Mouse (Mus musculus) hindbrain, embryonic 16.5 days (tissue): ENCODE data around the gene Slc9a9. TPM values are rescaled to one million over a fixed set of nuclear protein-coding genes. Genes with fewer than 3 reads are reported as not detected.

Source experiments
- ATAC-seq: fragments of 200-750 bp; cut with Nextera tagmentation; 2 replicates; pipeline ENCODE4 v1.8.0; 2017; ENCODE audit warnings: moderate TSS enrichment, moderate library complexity
- H3K27ac ChIP-seq: fragments of 300-500 bp; sonication (generic); 2 replicates; pipeline ENCODE4 v1.5.1; 2014; ENCODE audit warnings: low read depth, mild to moderate bottlenecking, control low read depth, low read length, moderate library complexity
- H3K27me3 ChIP-seq: fragments of 300-500 bp; sonication (generic); replicated peaks from 2 replicates; pipeline ENCODE4 v1.6.1; 2014; ENCODE audit warnings: low read length; ENCODE audit not compliant: control insufficient read depth, insufficient read depth
- H3K36me3 ChIP-seq: fragments of 300-500 bp; sonication (generic); 2 replicates; pipeline ENCODE4 v1.6.1; 2014; ENCODE audit warnings: mild to moderate bottlenecking, low read length, moderate library complexity, mixed read lengths; ENCODE audit not compliant: control insufficient read depth, insufficient read depth
- H3K4me1 ChIP-seq: fragments of 300-500 bp; sonication (generic); 2 replicates; pipeline ENCODE4 v1.6.1; 2014; ENCODE audit warnings: low read depth, low read length; ENCODE audit not compliant: control insufficient read depth, insufficient read depth
- H3K4me2 ChIP-seq: fragments of 300-500 bp; sonication (generic); 2 replicates; pipeline ENCODE4 v1.6.1; 2014; ENCODE audit warnings: mild to moderate bottlenecking, low read length, control low read depth, moderate library complexity
- H3K4me3 ChIP-seq: fragments of 300-500 bp; sonication (generic); 2 replicates; pipeline ENCODE4 v1.5.1; 2014; ENCODE audit warnings: mild to moderate bottlenecking, low read length, control low read depth, moderate library complexity
- H3K9ac ChIP-seq: fragments of 300-500 bp; sonication (generic); 2 replicates; pipeline ENCODE4 v1.6.1; 2014; ENCODE audit warnings: low read depth, mild to moderate bottlenecking, control low read depth, low read length, moderate library complexity
- H3K9me3 ChIP-seq: fragments of 300-500 bp; sonication (generic); 2 replicates; pipeline ENCODE4 v1.6.1; 2014; ENCODE audit warnings: mild to moderate bottlenecking, low read length, moderate library complexity; ENCODE audit not compliant: control insufficient read depth
- WGBS: fragments of 180-500 bp; shearing (Covaris S2); extraction: QIAGEN DNeasy Blood & Tissue Kit; methylation state at CpG from one replicate; pipeline ENCODE4 v1.1.7; 2014; 5-methylcytosine and 5-hydroxymethylcytosine counted together
- polyA plus RNA-seq: library from polyadenylated mRNA; unstranded; fragments of >200 nt; fragmentation: Nextera tagmentation; extraction: Ambion mirVana; gene quantifications from 2 replicates; pipeline ENCODE4 v1.2.1, GENCODE M21; 2015

Slc9a9 gene
- polyA plus RNA-seq, 1 experiment from 2014 or later = 6.9 TPM

- 0 out of 2 replicates have a peak, but pooled peaks have one; percentile 18 for ATAC-seq
- H3K4me2 ChIP-seq = no peak overlapping the region
- H3K4me3 ChIP-seq = no peak overlapping the region
- WGBS = 80% methylated on average over 2 of the region's 2 CpGs
- no peaks in the 10 kb centered on the region for H3K27me3 ChIP-seq
- H3K27ac ChIP-seq = no peak overlapping the region
- H3K9me3 ChIP-seq = no peaks in the 10 kb centered on the region
- no peak overlapping the region for H3K9ac ChIP-seq
- H3K36me3 ChIP-seq = no peaks in the 10 kb centered on the region
- no peaks in the 10 kb centered on the region; the same call in 1 of the 2 replicates for H3K4me1 ChIP-seq
Observed at GRCm38 (mm10) chr9:94705758-94706026, 36.0 kb downstream of the Slc9a9 start.

GRCm38 (mm10) chr9:94712084-94712483 lies 42.4 kb downstream of the Slc9a9 start:
- no peak overlapping the region for H3K9ac ChIP-seq
- no peaks in the 10 kb centered on the region for H3K36me3 ChIP-seq
- 90% methylated on average over 5 of the region's 5 CpGs for WGBS
- no peak overlapping the region for H3K27ac ChIP-seq
- H3K4me1 ChIP-seq = no peaks in the 10 kb centered on the region
- no peak overlapping the region for H3K4me3 ChIP-seq
- H3K4me2 ChIP-seq = no peak overlapping the region
- H3K27me3 ChIP-seq = no peaks in the 10 kb centered on the region
- no peaks in the 10 kb centered on the region for H3K9me3 ChIP-seq
- ATAC-seq = no peak

GRCm38 (mm10) chr9:94716695-94717094 lies 47.0 kb downstream of the Slc9a9 start:
- ATAC-seq = no peak
- no peaks in the 10 kb centered on the region for H3K9me3 ChIP-seq
- H3K27me3 ChIP-seq = no peaks in the 10 kb centered on the region
- H3K9ac ChIP-seq = no peak overlapping the region
- 86% methylated on average over 2 of the region's 2 CpGs for WGBS
- no peak overlapping the region for H3K4me2 ChIP-seq
- no peaks in the 10 kb centered on the region for H3K36me3 ChIP-seq
- no peak overlapping the region for H3K27ac ChIP-seq
- H3K4me1 ChIP-seq = no peaks in the 10 kb centered on the region
- no peak overlapping the region for H3K4me3 ChIP-seq

GRCm38 (mm10) chr9:94723631-94724030 lies 53.9 kb downstream of the Slc9a9 start:
- no peak overlapping the region for H3K27ac ChIP-seq
- 48% methylated on average over 2 of the region's 2 CpGs for WGBS
- no peaks in the 10 kb centered on the region for H3K36me3 ChIP-seq
- H3K9ac ChIP-seq = no peak overlapping the region
- peaks cover 3% of the 10 kb centered on the region; the same call in 1 of the 2 replicates for H3K4me1 ChIP-seq
- no peak overlapping the region for H3K4me2 ChIP-seq
- ATAC-seq = peak; percentile 45
- no peaks in the 10 kb centered on the region for H3K9me3 ChIP-seq
- no peak overlapping the region for H3K4me3 ChIP-seq
- no peaks in the 10 kb centered on the region for H3K27me3 ChIP-seq

GRCm38 (mm10) chr9:94725121-94725520 lies 55.4 kb downstream of the Slc9a9 start:
- H3K9ac ChIP-seq = no peak overlapping the region
- no peaks in the 10 kb centered on the region for H3K36me3 ChIP-seq
- WGBS = 83% methylated on average over 5 of the region's 5 CpGs
- no peak overlapping the region for H3K27ac ChIP-seq
- H3K4me1 ChIP-seq = peaks cover 3% of the 10 kb centered on the region; the same call in 1 of the 2 replicates
- H3K27me3 ChIP-seq = no peaks in the 10 kb centered on the region
- H3K9me3 ChIP-seq = no peaks in the 10 kb centered on the region
- H3K4me2 ChIP-seq = no peak overlapping the region
- no peak overlapping the region for H3K4me3 ChIP-seq
- no peak for ATAC-seq

- H3K4me3 ChIP-seq = no peak overlapping the region
- 25% methylated on average over 5 of the region's 5 CpGs for whole genome bisulfite sequencing
- no peak overlapping the region for H3K27ac ChIP-seq
- no peaks in the 10 kb centered on the region for H3K36me3 ChIP-seq
- no peak overlapping the region for H3K9ac ChIP-seq
- ATAC-seq = no peak
- H3K4me1 ChIP-seq = peaks cover 3% of the 10 kb centered on the region; the same call in 1 of the 2 replicates
- no peak overlapping the region for H3K4me2 ChIP-seq
- H3K9me3 ChIP-seq = no peaks in the 10 kb centered on the region
- H3K27me3 ChIP-seq = no peaks in the 10 kb centered on the region
Observed at GRCm38 (mm10) chr9:94727457-94727856, 57.7 kb downstream of the Slc9a9 start.

GRCm38 (mm10) chr9:94730396-94730795 lies 60.7 kb downstream of the Slc9a9 start:
- no peak overlapping the region for H3K9ac ChIP-seq
- no peaks in the 10 kb centered on the region for H3K36me3 ChIP-seq
- no peak overlapping the region for H3K27ac ChIP-seq
- no peaks in the 10 kb centered on the region; the same call in 1 of the 2 replicates for H3K4me1 ChIP-seq
- ATAC-seq = no peak
- 94% methylated on average over 8 of the region's 8 CpGs for WGBS
- no peaks in the 10 kb centered on the region for H3K27me3 ChIP-seq
- H3K9me3 ChIP-seq = no peaks in the 10 kb centered on the region
- no peak overlapping the region for H3K4me2 ChIP-seq
- no peak overlapping the region for H3K4me3 ChIP-seq

- no peak overlapping the region for H3K4me3 ChIP-seq
- no peaks in the 10 kb centered on the region for H3K36me3 ChIP-seq
- no peak for ATAC-seq
- no peak overlapping the region for H3K4me2 ChIP-seq
- no peaks in the 10 kb centered on the region for H3K27me3 ChIP-seq
- H3K9me3 ChIP-seq = no peaks in the 10 kb centered on the region
- H3K4me1 ChIP-seq = no peaks in the 10 kb centered on the region; the same call in 1 of the 2 replicates
- H3K27ac ChIP-seq = no peak overlapping the region
- no peak overlapping the region for H3K9ac ChIP-seq
- WGBS = 48% methylated on average over 6 of the region's 6 CpGs
Observed at GRCm38 (mm10) chr9:94732136-94732535, 62.4 kb downstream of the Slc9a9 start.

GRCm38 (mm10) chr9:94732599-94733287 lies 63.0 kb downstream of the Slc9a9 start:
- no peak; the same call in 1 of the 2 replicates for ATAC-seq
- WGBS = 61% methylated on average over 8 of the region's 8 CpGs
- no peaks in the 10 kb centered on the region for H3K9me3 ChIP-seq
- H3K27ac ChIP-seq = no peak overlapping the region
- no peaks in the 10 kb centered on the region for H3K36me3 ChIP-seq
- no peaks in the 10 kb centered on the region for H3K27me3 ChIP-seq
- H3K4me3 ChIP-seq = no peak overlapping the region
- no peak overlapping the region for H3K9ac ChIP-seq
- H3K4me1 ChIP-seq = no peaks in the 10 kb centered on the region; the same call in 1 of the 2 replicates
- no peak overlapping the region for H3K4me2 ChIP-seq
